Mouse (Mus musculus): Measurements from ENCODE around the gene Polr2a. TPM values are rescaled to one million over a fixed set of nuclear protein-coding genes. Genes with fewer than 3 reads are reported as not detected.

Polr2a gene
- polyA plus RNA-seq, 1 experiment = 18.5 TPM

Other genes starting within 250 kb of the Polr2a start
- 0.88 and 1.1 TPM in 2 replicates for gene Dnah2, start 209.5 kb downstream of the Polr2a start, polyA plus RNA-seq (2012; rRNA removed)
- 0.93 and 1.1 TPM in 2 replicates for gene Efnb3, start 198.4 kb downstream of the Polr2a start, polyA plus RNA-seq (2012; rRNA removed)
- gene Wrap53, start 178.4 kb downstream of the Polr2a start, polyA plus RNA-seq (2012; rRNA removed) = 13.1 and 14.9 TPM in 2 replicates
- 58.2 and 62.0 TPM in 2 replicates for gene Trp53, start 178.3 kb downstream of the Polr2a start, polyA plus RNA-seq (2012; rRNA removed)
- gene Atp1b2, start 152.7 kb downstream of the Polr2a start, polyA plus RNA-seq (2012; rRNA removed) = 12.5 and 18.1 TPM in 2 replicates
- not detected in 2 replicates for gene Shbg, start 140.7 kb downstream of the Polr2a start, polyA plus RNA-seq (2012; rRNA removed)
- 10.3 and 11.2 TPM in 2 replicates for gene Sat2, start 136.6 kb downstream of the Polr2a start, polyA plus RNA-seq (2012; rRNA removed)
- gene Fxr2, start 125.6 kb downstream of the Polr2a start, polyA plus RNA-seq (2012; rRNA removed) = 69.7 and 80.8 TPM in 2 replicates
- gene Sox15, start 103.3 kb downstream of the Polr2a start, polyA plus RNA-seq (2012; rRNA removed) = 1.9 and 2.4 TPM in 2 replicates
- gene Mpdu1, start 96.0 kb downstream of the Polr2a start, polyA plus RNA-seq (2012; rRNA removed) = 118 and 159 TPM in 2 replicates
- 31.8 and 35.9 TPM in 2 replicates for gene Cd68, start 92.5 kb downstream of the Polr2a start, polyA plus RNA-seq (2012; rRNA removed)
- gene Eif4a1, start 86.2 kb downstream of the Polr2a start, polyA plus RNA-seq (2012; rRNA removed) = 311 and 352 TPM in 2 replicates
- gene Senp3, start 76.6 kb downstream of the Polr2a start, polyA plus RNA-seq (2012; rRNA removed) = 58.7 and 72.4 TPM in 2 replicates
- 4.6 and 4.7 TPM in 2 replicates for gene Tnfsf13, start 72.9 kb downstream of the Polr2a start, polyA plus RNA-seq (2012; rRNA removed)
- gene Tnfsf12, start 62.8 kb downstream of the Polr2a start, polyA plus RNA-seq (2012; rRNA removed) = 21.3 and 27.6 TPM in 2 replicates
- gene Tnfsfm13, start 62.5 kb downstream of the Polr2a start, polyA plus RNA-seq (2012; rRNA removed) = 4.2 and 4.9 TPM in 2 replicates
- gene Slc35g3, start 3.3 kb upstream of the Polr2a start, polyA plus RNA-seq (2012; rRNA removed) = 0.22 and 0.51 TPM in 2 replicates
- gene Zbtb4, start 7.3 kb upstream of the Polr2a start, polyA plus RNA-seq (2012; rRNA removed) = 30.6 and 32.9 TPM in 2 replicates
- gene Chrnb1, start 37.3 kb upstream of the Polr2a start, polyA plus RNA-seq (2012; rRNA removed) = 15.3 and 18.3 TPM in 2 replicates
- gene Fgf11, start 43.2 kb upstream of the Polr2a start, polyA plus RNA-seq (2012; rRNA removed) = 6.9 and 7.7 TPM in 2 replicates
- 12.9 and 20.5 TPM in 2 replicates for gene Tmem102, start 47.0 kb upstream of the Polr2a start, polyA plus RNA-seq (2012; rRNA removed)
- 0.18 and 0.47 TPM in 2 replicates for gene Gm39566, start 56.7 kb upstream of the Polr2a start, polyA plus RNA-seq (2012; rRNA removed)
- gene Spem2, start 59.8 kb upstream of the Polr2a start, polyA plus RNA-seq (2012; rRNA removed) = 6.8 and 9.8 TPM in 2 replicates
- 11.3 and 16.5 TPM in 2 replicates for gene Spem1, start 63.5 kb upstream of the Polr2a start, polyA plus RNA-seq (2012; rRNA removed)
- gene Nlgn2, start 79.1 kb upstream of the Polr2a start, polyA plus RNA-seq (2012; rRNA removed) = 19.0 and 23.8 TPM in 2 replicates
- gene Tmem256, start 79.9 kb upstream of the Polr2a start, polyA plus RNA-seq (2012; rRNA removed) = 179 and 279 TPM in 2 replicates
- gene Plscr3, start 87.7 kb upstream of the Polr2a start, polyA plus RNA-seq (2012; rRNA removed) = 60.4 and 66.9 TPM in 2 replicates
- 26.0 and 32.5 TPM in 2 replicates for gene Tnk1, start 100.1 kb upstream of the Polr2a start, polyA plus RNA-seq (2012; rRNA removed)
- not detected in 2 replicates for gene Tmem95, start 119.4 kb upstream of the Polr2a start, polyA plus RNA-seq (2012; rRNA removed)
- gene Kctd11, start 122.8 kb upstream of the Polr2a start, polyA plus RNA-seq (2012; rRNA removed) = 9.0 and 10.0 TPM in 2 replicates
- 37.7 and 38.2 TPM in 2 replicates for gene Acap1, start 136.9 kb upstream of the Polr2a start, polyA plus RNA-seq (2012; rRNA removed)
- 5.4 and 5.9 TPM in 2 replicates for gene 2810408A11Rik, start 142.3 kb upstream of the Polr2a start, polyA plus RNA-seq (2012; rRNA removed)
- gene Neurl4, start 142.4 kb upstream of the Polr2a start, polyA plus RNA-seq (2012; rRNA removed) = 42.3 and 45.0 TPM in 2 replicates
- 56.9 and 61.2 TPM in 2 replicates for gene Gps2, start 155.3 kb upstream of the Polr2a start, polyA plus RNA-seq (2012; rRNA removed)
- gene Eif5a, start 163.3 kb upstream of the Polr2a start, polyA plus RNA-seq (2012; rRNA removed) = 457 and 520 TPM in 2 replicates
- gene Ybx2, start 177.2 kb upstream of the Polr2a start, polyA plus RNA-seq (2012; rRNA removed) = 19.2 and 37.4 TPM in 2 replicates
- gene Slc2a4, start 189.6 kb upstream of the Polr2a start, polyA plus RNA-seq (2012; rRNA removed) = 121 and 139 TPM in 2 replicates
- 88.4 and 172 TPM in 2 replicates for gene Cldn7, start 206.1 kb upstream of the Polr2a start, polyA plus RNA-seq (2012; rRNA removed)
- 94.3 and 108 TPM in 2 replicates for gene Ctdnep1, start 222.5 kb upstream of the Polr2a start, polyA plus RNA-seq (2012; rRNA removed)
- gene Elp5, start 223.9 kb upstream of the Polr2a start, polyA plus RNA-seq (2012; rRNA removed) = 60.1 and 80.3 TPM in 2 replicates
- gene Gabarap, start 232.5 kb upstream of the Polr2a start, polyA plus RNA-seq (2012; rRNA removed) = 568 and 793 TPM in 2 replicates
- 22.8 and 23.2 TPM in 2 replicates for gene Phf23, start 237.1 kb upstream of the Polr2a start, polyA plus RNA-seq (2012; rRNA removed)
- gene Dvl2, start 242.0 kb upstream of the Polr2a start, polyA plus RNA-seq (2012; rRNA removed) = 13.7 and 19.1 TPM in 2 replicates

All from gonadal fat pad, adult 2 months (tissue).